Mouse (Mus musculus) left cerebral cortex, adult 11 months (tissue): ENCODE data around the gene Tkfc.
"Not testable (repeated sequence)": the region's sequence is repeated elsewhere in the genome, so short reads cannot be mapped to it uniquely, and the experiment has no call there.

Experiments used
- DNase-seq: peaks from one replicate; pipeline ENCODE4 v3.0.0; 2022; ENCODE audit warnings: low spot score

Tkfc gene

DNA sequence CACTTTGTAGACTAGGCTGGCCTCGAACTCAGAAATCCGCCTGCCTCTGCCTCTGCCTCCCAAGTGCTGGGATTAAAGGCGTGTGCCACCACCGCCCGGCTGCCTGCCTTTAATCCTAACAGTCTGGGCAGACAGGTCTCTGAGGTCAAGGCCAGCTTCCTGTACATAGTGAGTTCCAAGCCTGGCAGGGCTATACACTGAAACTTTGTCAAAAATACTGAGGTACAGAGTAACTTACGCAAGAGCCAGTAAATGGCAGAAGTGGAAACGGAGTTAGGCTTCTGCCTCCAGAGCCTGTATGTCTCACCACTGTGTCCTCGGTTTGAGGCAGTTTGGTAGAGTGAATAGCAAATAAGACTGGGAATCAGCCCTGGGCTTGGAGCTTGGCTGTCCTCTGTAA is 18.2 kb downstream of the Tkfc start:
- DNase-seq: no peak

DNA sequence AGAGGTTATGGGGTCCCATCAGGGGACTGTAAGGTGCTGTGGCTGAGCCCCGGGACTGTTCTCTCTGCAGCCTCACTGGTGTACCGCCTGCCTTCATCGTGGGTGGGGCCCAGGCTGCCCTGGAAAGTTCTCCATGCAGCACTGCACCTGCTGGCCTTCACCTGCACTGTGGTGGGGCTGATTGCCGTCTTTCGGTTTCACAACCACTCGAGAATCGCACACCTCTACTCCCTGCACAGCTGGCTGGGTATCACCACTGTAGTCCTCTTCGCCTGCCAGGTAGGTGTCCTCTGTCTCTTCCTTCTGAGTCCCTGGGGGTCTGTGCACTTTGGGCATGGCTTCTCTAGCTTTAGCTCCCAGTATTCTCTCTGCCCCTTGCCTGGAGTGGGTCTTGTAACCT is 20.3 kb downstream of the Tkfc start:
- no peak for DNase-seq

DNA sequence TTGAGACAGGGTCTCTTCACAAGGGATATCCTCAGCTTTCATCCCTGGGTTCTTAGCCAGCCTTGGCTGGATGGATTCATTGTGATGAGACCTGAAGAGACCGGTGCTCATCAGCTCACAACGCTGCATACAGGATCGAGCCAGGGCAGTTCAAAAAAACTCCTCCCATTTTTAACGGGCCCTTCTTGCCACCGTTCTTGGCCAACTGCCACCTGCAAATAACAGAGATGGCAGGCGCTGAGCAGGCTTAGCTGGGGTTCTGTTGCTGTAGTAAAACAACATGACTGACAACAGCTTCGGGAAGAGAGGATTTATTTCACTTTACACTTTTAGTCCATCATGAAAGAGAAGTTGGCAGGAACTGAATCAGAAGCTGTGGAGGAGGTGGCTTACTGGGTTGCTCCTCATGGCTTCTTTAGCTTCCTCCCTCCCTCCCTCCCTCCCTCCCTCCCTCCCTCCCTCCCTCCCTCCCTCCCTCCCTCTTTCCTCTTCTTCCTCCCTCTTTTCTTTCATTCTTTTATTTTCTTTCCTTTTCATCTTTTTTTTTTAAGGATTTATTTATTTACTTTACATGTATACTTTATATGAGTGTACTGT is 21.8 kb downstream of the Tkfc start:
- DNase-seq: no peak

- no peak for DNase-seq
These were observed 23.5 kb downstream of the Tkfc start for GRCm38 (mm10) chr19:10581984-10582383.

DNA sequence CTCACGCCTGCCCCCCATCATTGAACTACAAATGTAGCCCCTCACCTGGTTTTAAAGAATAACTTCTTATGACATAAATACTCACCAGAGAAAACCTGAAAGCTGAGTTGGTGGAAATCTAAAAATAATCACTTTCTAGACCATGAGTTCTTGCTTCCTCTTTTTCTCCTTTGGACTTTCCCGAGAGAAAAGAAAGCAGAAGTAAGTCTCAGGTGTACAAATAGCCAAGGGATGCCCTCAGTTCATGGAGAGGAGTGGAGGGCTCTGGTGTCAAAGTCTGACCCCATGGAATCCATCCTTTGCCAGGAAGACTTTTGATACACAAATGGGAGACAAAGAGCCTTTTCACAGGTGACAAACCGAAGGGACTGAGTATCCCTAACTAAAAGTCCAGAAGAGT is 24.7 kb downstream of the Tkfc start:
- DNase-seq: no peak

DNA sequence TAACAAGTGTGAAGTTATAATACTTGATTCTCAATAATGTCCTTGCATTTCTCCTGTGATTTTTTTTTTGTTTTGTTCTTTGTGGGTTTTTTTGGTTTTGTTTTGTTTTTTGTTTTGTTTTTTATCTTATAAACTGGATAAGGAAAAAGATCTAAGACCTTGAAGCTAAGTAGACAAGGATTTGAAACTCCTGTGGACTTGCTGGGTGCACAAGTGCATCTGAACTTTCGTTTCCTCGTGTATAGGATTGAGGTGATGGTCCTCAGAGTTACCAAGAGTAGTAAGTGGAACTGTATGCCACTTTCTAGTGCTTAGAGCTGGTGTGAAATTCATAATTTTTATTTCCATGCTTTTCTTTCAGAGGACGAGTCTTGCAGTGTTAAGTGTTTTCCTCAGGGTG is 25.4 kb downstream of the Tkfc start:
- DNase-seq: no peak

GRCm38 (mm10) chr19:10576690-10577561 is 28.5 kb downstream of the Tkfc start, which contains the start of the genes Cyb561a3 and Tmem138:
Gene Cyb561a3 (plus strand): TSS chr19:10577172.
Gene Tmem138 (minus strand): TSS chr19:10577362.
- peak; percentile 88 for DNase-seq

DNA sequence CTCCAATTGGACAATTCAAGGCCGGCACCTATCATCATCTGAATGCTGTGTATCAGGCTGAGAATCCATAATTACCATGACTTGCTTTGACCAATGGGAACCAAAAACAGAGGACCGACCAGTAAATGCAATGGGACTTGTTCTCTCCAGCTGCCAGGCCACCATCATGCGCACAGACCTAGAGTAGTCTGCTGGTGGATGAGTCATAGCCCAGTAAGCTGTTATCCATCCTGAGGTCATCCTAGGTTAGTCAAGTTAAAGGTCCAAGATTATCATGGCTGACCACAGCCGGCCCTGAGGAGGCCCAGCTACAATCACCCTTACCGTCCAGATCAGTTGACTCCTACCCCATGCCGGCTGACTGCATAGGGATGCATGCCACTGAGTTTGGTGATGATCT is 35.8 kb downstream of the Tkfc start:
- no peak for DNase-seq

DNA sequence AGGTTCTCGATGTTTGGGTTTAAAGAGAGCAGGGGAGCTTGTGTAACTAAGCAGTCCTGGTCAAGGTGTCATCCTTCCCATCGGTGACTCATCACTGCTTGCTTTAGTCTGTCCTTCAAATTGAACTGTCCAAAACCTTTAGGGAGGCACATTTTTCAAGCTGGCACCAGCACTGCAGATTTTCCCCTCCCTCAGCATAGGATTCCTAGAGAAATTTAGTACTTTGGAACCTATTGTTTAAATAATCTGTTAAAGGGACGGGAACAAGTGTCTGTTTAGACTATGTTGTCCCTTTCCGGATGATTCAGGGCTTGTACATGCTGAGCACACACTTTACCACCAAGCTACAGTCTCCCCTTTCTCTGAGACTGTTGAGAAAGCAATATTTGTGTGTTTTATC is 40.2 kb downstream of the Tkfc start:
- no peak for DNase-seq

DNA sequence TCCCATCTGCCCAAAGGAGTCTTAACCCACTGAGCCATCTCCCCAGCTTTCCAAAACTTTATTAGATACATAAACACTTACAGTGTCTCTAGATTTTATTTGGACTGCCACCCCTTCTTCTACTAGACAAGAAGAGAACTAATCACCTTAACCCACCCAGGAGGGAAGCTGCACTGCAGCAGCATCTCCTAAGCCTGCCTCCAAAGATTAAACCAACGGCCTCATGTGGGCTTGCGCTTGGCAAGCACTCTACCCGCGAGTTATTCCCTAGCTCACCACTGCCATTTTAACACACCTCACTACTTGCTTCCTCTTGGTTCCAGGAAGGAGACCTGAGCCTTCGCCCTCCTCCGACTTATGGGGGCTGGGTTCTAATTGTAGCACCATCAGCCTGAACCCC is 41.2 kb downstream of the Tkfc start:
- DNase-seq: no peak

DNA sequence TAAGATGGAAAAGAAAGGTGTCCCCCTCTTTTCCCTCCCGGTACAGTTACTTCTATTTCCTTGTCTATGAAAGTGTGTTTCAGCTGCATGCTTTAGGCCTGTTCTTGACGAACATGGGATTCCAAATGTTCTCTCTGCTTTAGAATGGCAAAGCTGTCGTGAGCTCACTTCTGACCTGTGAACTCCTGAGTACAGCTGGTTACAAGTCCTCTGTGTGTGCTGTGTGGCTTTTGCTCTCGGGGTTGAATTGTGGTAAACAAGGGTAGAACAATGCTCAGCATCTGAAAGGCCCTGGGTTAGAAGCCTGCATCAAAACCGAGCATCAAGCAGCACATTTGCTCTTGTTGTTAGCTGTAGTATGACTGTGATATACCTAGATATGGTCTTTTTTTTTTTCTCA is 43.1 kb downstream of the Tkfc start:
- no peak for DNase-seq

- DNase-seq: no peak
These were observed 43.7 kb downstream of the Tkfc start for GRCm38 (mm10) chr19:10561558-10562314.

DNA sequence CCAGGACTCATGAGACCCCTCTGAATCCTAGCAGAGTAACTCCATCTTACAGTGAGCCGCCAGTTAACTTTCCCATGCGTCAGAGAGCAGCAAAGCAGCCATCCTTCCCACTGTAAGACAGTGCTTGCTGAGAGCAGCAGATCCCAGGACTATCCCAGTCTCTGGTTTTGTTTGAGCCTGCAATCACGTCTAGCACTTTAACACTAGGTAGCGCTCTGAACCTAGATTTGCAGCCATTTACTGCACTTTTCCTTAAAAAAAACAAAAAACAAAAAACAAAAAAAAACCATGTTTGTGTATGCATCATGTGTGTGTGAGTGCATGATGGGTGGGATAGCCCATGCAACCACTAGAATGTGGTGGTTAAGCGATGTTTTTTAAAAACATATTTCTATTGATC is 45.3 kb downstream of the Tkfc start:
- no peak for DNase-seq

GRCm38 (mm10) chr19:10557837-10558375 is 47.5 kb downstream of the Tkfc start:
- DNase-seq: not testable (repeated sequence)

- no peak for DNase-seq
These were observed 48.0 kb downstream of the Tkfc start for GRCm38 (mm10) chr19:10557430-10557829.

DNA sequence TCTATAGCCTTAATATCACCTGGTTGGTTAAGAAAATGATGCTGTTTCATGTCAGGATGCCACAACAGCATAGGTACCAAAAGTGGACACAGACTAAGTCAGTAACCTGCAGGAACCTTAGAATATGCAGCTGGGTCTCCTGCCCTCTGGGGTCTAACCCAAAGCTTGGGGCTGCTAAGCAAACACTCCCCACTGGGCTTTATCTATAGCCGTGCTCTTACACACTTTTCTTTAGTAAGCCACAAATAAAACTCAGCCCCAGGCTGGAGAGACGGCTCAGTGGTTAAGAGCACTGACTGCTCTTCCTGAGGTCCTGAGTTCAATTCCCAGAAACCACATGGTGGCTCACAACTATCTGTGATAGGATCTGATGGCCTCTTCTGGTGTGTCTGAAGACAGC is 48.5 kb downstream of the Tkfc start:
- no peak for DNase-seq

DNA sequence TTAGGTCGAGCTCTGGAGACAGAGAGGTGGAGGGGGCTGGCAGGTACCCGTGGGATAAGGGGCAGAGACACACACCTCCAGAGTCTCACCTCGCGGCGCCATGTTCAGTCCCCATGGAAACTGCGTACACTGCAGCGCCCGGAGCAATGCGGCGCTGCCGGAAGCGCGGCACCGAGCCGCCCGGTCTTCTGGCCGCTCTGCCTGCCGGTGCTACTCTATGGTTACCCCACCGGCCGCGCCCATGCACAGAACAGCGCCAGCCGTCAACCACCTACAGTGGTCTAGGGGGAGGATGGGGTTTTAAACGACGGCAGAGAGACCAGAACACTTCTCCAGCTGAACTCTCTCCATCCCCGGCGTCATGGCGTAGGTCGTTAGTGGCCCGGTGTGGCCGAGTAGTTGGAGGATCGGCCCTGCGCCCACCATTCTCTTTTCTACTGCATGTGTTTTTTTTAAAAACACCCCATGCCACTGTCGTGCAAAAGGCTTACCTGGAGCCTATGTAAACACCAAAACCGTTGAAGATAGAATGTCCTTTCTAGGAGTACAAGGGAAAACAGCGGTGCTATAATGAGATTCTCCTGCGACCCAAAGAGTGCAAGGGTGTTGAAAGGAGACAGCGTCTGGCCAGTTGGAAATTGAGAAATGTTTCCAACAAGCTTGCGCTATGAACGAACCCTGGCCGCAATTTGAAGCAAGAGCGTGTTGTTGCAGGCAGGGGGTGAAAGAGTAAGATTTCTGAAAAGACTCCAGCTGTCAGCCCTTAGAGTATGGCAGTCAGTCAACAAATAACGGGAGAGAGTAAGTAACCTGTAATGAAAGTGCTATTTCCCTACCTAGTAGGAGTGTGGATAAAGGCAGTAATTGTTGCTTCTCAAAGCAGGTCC is 49.6 kb downstream of the Tkfc start, which contains the start of gene Tmem216:
Gene Tmem216 (minus strand): TSS at position 615 of the 887 bp plus-strand sequence.
- DNase-seq: peak; percentile 75

GRCm38 (mm10) chr19:10539454-10539853 is 66.0 kb downstream of the Tkfc start:
- DNase-seq: no peak
